Mouse (Mus musculus) embryonic facial prominence, embryonic 11.5 days (tissue): ENCODE measurements around the gene Tex12. TPM values are rescaled to one million over a fixed set of nuclear protein-coding genes. Genes with fewer than 3 reads are reported as not detected.
A peak's percentile ranks its signal among the peaks of the same experiment; 100 is the strongest.

Source experiments
- ATAC-seq: fragments of 200-750 bp; cut with Nextera tagmentation; replicated peaks from 2 replicates; pipeline ENCODE4 v1.8.0; 2017; ENCODE audit warnings: low read depth; ENCODE audit not compliant: insufficient number of reproducible peaks, low FRiP score, low TSS enrichment
- DNase-seq: peaks from one replicate; pipeline ENCODE4 v3.0.0-alpha.2; 2015; ENCODE audit warnings: low spot score
- H3K27ac ChIP-seq: fragments of 300-500 bp; sonication (generic); replicated peaks from 2 replicates; pipeline ENCODE4 v1.5.1; 2014; ENCODE audit warnings: mild to moderate bottlenecking, low read depth, low read length, control low read depth
- H3K27me3 ChIP-seq: fragments of 300-500 bp; sonication (generic); 2 replicates; pipeline ENCODE4 v1.6.1; 2014; ENCODE audit warnings: mild to moderate bottlenecking, low read length, moderate library complexity, mixed read lengths; ENCODE audit not compliant: control insufficient read depth, insufficient read depth
- H3K36me3 ChIP-seq: fragments of 300-500 bp; sonication (generic); replicated peaks from 2 replicates; pipeline ENCODE4 v1.6.1; 2014; ENCODE audit warnings: low read depth, mild to moderate bottlenecking, low read length, moderate library complexity, mixed read lengths; ENCODE audit not compliant: control insufficient read depth, insufficient read depth
- H3K4me1 ChIP-seq: fragments of 300-500 bp; sonication (generic); 2 replicates; pipeline ENCODE4 v1.6.1; 2014; ENCODE audit warnings: low read length, mixed read lengths; ENCODE audit not compliant: control insufficient read depth, insufficient read depth
- H3K4me2 ChIP-seq: fragments of 300-500 bp; sonication (generic); 2 replicates; pipeline ENCODE4 v1.6.1; 2014; ENCODE audit warnings: low read depth, mild to moderate bottlenecking, control low read depth, low read length, moderate library complexity
- H3K4me3 ChIP-seq: fragments of 300-500 bp; sonication (generic); 2 replicates; pipeline ENCODE4 v1.5.1; 2014; ENCODE audit warnings: low read depth, low read length, control low read depth
- H3K9ac ChIP-seq: fragments of 300-500 bp; sonication (generic); replicated peaks from 2 replicates; pipeline ENCODE4 v1.6.1; 2014; ENCODE audit warnings: mild to moderate bottlenecking, control low read depth, low read length
- H3K9me3 ChIP-seq: fragments of 300-500 bp; sonication (generic); replicated peaks from 2 replicates; pipeline ENCODE4 v1.6.1; 2016; ENCODE audit warnings: mild to moderate bottlenecking, low read length, inconsistent platforms, mixed read lengths; ENCODE audit not compliant: control insufficient read depth
- WGBS: fragments of 180-500 bp; shearing (Covaris S2); extraction: QIAGEN DNeasy Blood & Tissue Kit; methylation state at CpG from one replicate; pipeline ENCODE4 v1.1.7; 2014; 5-methylcytosine and 5-hydroxymethylcytosine counted together
- polyA plus RNA-seq: library from polyadenylated mRNA; unstranded; fragments of >200 nt; fragmentation: Nextera tagmentation; extraction: Ambion mirVana; gene quantifications from 2 replicates; pipeline ENCODE4 v1.2.1, GENCODE M21; 2014

Gene Tex12
- polyA plus RNA-seq, 1 experiment from 2014 or later: not detected

DNA sequence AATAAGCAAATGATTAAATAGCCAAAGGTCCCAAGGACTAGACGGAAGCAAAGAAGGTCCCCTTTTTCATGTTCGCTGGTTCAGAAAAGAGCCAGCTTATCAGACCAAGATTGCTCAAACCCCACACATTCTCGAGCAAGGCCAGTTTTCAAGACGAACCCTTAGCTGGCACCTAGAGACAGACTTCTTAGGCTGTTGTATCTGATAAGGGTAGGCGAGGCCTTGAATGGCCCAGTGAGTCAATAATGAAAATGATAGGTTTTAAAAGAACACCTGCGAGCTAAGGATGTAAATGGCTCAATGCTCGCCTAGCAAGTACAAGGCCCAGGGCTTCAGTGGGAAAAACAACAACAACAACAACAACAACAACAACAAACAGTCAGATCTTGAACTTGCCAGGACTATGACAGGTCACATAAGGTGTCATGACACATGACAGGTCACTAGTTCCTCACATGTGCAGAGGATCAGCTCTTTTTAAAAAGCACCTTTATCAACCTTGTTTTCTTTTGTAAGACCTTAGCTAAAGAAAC, 24.5 kb downstream of the Tex12 start:
- no peak for DNase-seq
- H3K27ac ChIP-seq: no peak overlapping the region
- 84% methylated on average over 7 of the region's 7 CpGs for WGBS
- no peaks in the 10 kb centered on the region for H3K27me3 ChIP-seq
- H3K36me3 ChIP-seq: no peaks in the 10 kb centered on the region
- ATAC-seq: no peak
- no peak overlapping the region for H3K4me2 ChIP-seq
- no peaks in the 10 kb centered on the region for H3K9me3 ChIP-seq
- H3K9ac ChIP-seq: no peak overlapping the region
- H3K4me1 ChIP-seq: no peaks in the 10 kb centered on the region
- no peak overlapping the region for H3K4me3 ChIP-seq

DNA sequence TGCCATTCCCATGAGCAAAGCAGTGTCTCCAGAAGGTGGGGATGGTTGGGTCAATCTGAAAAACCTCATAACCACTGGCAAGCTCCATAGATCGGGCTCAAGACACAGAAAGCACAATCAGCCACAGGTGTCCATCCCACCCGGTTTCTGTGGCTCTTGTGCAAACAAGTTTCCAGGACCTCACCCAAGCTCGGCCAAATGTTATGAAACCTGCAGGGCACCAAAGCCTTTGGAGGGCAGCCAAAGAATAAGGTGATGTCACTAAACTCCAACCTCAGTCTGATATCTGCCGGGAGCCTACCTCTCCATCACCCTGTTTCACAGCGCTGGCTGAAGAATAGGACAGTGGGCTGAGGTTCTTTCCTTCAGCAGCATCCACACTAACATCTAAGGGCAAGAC, 25.2 kb downstream of the Tex12 start:
- H3K36me3 ChIP-seq: no peaks in the 10 kb centered on the region
- DNase-seq (no peak), ATAC-seq (no peak)
- H3K27me3 ChIP-seq: no peaks in the 10 kb centered on the region
- WGBS: 89% methylated on average over 5 of the region's 5 CpGs
- no peak overlapping the region for H3K9ac ChIP-seq
- H3K4me1 ChIP-seq: no peaks in the 10 kb centered on the region
- no peaks in the 10 kb centered on the region for H3K9me3 ChIP-seq
- no peak overlapping the region for H3K4me2 ChIP-seq
- no peak overlapping the region for H3K4me3 ChIP-seq
- H3K27ac ChIP-seq: no peak overlapping the region

DNA sequence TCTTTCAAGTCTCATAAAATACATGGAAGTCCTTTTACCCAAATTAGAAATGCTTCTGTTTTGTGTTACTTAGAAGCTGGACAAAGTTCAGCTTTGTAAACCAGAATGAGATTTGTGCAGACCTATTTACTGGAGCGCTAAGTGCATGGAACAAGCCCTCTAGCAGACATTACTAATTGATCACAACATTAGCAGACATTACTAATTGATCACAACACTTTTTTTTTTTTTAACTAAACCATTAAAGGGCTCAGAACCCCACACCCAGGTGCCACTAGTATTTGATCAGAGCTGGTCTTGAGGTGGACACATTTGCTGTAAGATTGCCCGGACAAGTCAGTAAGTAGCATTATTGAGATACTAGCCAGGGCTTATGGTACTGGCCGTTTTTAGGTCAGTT, 27.3 kb downstream of the Tex12 start:
- 76% methylated on average over 3 of the region's 3 CpGs for WGBS
- H3K9ac ChIP-seq: no peak overlapping the region
- H3K4me1 ChIP-seq: no peaks in the 10 kb centered on the region
- ATAC-seq: no peak
- H3K4me3 ChIP-seq: no peak overlapping the region
- no peak for DNase-seq
- no peak overlapping the region for H3K27ac ChIP-seq
- H3K9me3 ChIP-seq: no peaks in the 10 kb centered on the region
- H3K4me2 ChIP-seq: no peak overlapping the region
- no peaks in the 10 kb centered on the region for H3K27me3 ChIP-seq
- no peaks in the 10 kb centered on the region for H3K36me3 ChIP-seq

DNA sequence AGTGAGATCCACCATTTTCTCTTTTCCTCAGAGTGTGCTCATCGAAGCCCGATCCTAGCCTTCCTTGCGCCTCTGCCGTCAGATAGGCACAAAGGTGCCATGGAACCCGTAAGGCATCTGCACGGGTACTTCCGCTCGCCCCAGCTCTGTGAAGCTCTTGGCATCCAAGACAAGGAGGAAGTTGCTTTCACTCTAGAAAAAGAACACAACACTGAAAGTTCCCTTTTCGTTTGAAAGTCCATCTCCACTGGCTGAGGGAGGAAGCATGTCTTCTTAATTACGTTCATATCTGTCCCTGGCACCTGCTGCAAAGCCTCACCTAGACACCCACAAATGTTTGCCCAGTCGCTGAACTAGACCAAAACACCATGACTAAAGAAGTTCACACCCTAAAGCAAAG, 27.8 kb downstream of the Tex12 start:
- no peak overlapping the region for H3K4me2 ChIP-seq
- H3K4me1 ChIP-seq: no peaks in the 10 kb centered on the region
- H3K9me3 ChIP-seq: no peaks in the 10 kb centered on the region
- whole genome bisulfite sequencing: 84% methylated on average over 11 of the region's 11 CpGs
- no peaks in the 10 kb centered on the region for H3K27me3 ChIP-seq
- no peaks in the 10 kb centered on the region for H3K36me3 ChIP-seq
- no peak overlapping the region for H3K27ac ChIP-seq
- no peak for ATAC-seq
- H3K4me3 ChIP-seq: no peak overlapping the region
- DNase-seq: no peak
- no peak overlapping the region for H3K9ac ChIP-seq

DNA sequence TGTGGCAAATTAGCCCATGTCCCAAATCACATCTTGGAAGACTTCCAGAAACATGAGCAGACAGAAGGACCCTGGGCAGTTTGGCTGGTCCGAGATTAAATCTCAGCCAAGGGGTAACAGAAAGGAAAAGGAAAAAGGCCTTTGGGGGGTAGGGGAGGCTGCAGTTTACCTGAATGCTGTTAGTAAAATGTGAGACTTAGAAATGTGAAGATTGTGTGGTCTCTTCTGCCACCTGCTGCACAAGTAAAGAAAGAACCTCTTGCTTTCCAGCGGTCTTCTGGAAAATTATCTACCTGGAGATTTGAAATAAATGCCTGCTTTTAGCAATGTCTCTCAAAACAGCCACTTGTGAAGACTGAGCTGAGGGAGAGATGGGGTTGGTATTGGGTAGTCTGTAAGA, 30.2 kb downstream of the Tex12 start:
- Histone ChIP-seq H3K9me3 (no peaks in the 10 kb centered on the region), H3K27ac (no peak overlapping the region), H3K4me2 (no peak overlapping the region), H3K4me1 (no peaks in the 10 kb centered on the region), H3K36me3 (no peaks in the 10 kb centered on the region), H3K9ac (no peak overlapping the region), H3K27me3 (no peaks in the 10 kb centered on the region), H3K4me3 (no peak overlapping the region)
- ATAC-seq (no peak), DNase-seq (peak; percentile 42)
- WGBS: 24% methylated on average over 2 of the region's 2 CpGs

DNA sequence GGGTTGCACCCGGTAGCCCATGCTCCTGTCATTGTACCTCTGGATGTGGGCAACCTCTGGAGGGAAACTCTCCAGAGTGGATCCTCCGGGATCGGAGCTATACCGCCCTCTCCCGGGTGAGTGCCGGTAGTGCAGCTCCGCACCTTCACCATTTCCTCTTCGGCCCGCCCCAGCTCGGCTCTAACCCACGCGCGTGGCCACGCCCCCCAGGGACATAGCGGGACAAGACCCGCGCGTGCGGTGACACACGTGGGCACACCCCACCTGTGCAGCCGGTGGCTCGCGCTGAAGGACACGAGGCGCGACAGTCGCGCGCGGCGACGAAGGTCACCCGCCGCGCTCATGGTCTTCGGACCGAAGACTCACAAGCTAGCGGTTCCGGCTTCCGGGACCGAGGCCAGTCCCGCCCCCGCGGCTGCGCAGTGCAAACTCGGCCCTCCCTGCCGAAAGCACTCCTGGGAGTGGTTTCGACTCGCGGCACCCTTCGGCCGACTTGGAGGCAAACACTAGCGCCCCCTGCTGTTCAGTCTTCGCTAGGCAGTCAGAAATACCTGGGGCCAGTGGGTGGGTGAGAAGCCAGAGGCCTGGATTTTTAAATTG, 32.7 kb downstream of the Tex12 start, which contains the start of gene Pts:
Pts (minus strand) TSS at position 432 of the 600 bp plus-strand sequence.
- peak within 1 kb of the TSS; percentile 68 for H3K9ac ChIP-seq
- DNase-seq (peak; percentile 99), ATAC-seq (peak; percentile 97)
- under 1% methylated on average over 54 of the region's 54 CpGs for WGBS
- H3K9me3 ChIP-seq: no peaks in the 10 kb centered on the region
- H3K4me2 ChIP-seq: peak within 1 kb of the TSS; percentile 58
- H3K27me3 ChIP-seq: no peaks in the 10 kb centered on the region
- H3K27ac ChIP-seq: no peak within 1 kb of the TSS
- no peaks in the 10 kb centered on the region for H3K36me3 ChIP-seq
- no peaks in the 10 kb centered on the region for H3K4me1 ChIP-seq
- peak within 1 kb of the TSS; percentile 68 for H3K4me3 ChIP-seq

DNA sequence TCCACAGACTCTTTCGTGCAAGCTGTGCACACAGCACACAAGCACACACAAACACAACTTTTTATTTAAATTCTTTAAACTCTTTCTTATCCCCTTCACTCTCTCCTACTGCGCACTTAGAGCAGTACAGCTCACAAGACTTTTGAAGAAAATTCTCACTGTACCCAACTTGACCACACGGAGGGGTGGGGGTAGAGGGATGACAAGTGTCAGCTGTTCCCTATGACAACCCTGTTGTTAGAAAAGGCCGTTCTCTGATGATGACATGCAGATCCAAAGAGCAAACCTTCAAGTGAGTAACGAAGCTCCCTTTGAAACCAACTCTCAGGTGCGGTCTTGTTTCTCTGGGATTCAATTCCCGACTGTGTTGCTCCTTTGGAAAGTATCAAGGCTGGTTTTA, 33.3 kb downstream of the Tex12 start:
- peak overlapping the region; percentile 68 for H3K9ac ChIP-seq
- DNase-seq (no peak), ATAC-seq (peak; percentile 20; the same call in 1 of the 2 replicates)
- H3K9me3 ChIP-seq: no peaks in the 10 kb centered on the region
- WGBS: 43% methylated on average over 7 of the region's 7 CpGs
- peak overlapping the region; percentile 58 for H3K4me2 ChIP-seq
- no peaks in the 10 kb centered on the region for H3K27me3 ChIP-seq
- peak overlapping the region; percentile 68 for H3K4me3 ChIP-seq
- no peaks in the 10 kb centered on the region for H3K36me3 ChIP-seq
- H3K27ac ChIP-seq: no peak overlapping the region
- H3K4me1 ChIP-seq: no peaks in the 10 kb centered on the region

DNA sequence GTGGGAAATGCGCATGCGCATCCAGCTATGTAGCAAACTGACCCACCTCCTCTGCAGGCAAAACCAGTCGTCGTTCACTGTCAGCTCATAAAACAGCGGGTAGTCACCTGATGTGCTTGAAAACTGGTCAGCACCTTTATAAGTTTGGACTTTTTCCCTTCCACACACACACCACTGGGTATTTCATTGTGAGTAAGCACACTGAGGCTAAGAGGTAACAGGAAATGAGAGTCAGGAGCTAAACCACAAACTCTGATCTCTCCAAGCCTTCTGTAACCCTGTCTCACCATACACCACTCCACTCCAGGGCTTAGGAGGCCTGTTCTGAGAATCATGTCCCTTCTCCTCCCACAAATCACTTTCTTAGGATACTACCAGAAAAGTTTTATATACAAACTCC, 35.5 kb downstream of the Tex12 start:
- Histone ChIP-seq H3K4me3 (no peak overlapping the region), H3K9ac (no peak overlapping the region), H3K27ac (no peak overlapping the region), H3K9me3 (no peaks in the 10 kb centered on the region), H3K4me1 (no peaks in the 10 kb centered on the region), H3K36me3 (no peaks in the 10 kb centered on the region), H3K27me3 (no peaks in the 10 kb centered on the region), H3K4me2 (no peak overlapping the region)
- ATAC-seq: no peak
- WGBS: 82% methylated on average over 5 of the region's 5 CpGs
- no peak for DNase-seq
